In genomic region chr5:148615706-148616366, GRCm38 (mm10) we compare ENCODE assay signal across 8 mouse cellular contexts.
DNase-seq lines count a peak whose midpoint lies in the region; ATAC-seq and TF ChIP-seq lines count a peak whose summit lies in the region.

No protein-coding gene starts in this region.

- H3K9me3 ChIP-seq in heart, embryonic 12.5 days (replicated peaks), result peaks cover 9% of the 10 kb centered on the region; the same call in 1 of the 2 replicates
- H3K9me3 ChIP-seq in forebrain, embryonic 14.5 days (replicated peaks; ENCODE audit: control insufficient read depth, low read length), result 0 out of 2 replicates have a peak, but pooled peaks cover 2% of the 10 kb centered on the region
- H3K9me3 ChIP-seq in stomach, embryonic 15.5 days, result no peaks in the 10 kb centered on the region

- no peaks in the 10 kb centered on the region for H3K4me1 ChIP-seq in heart, embryonic 12.5 days (replicated peaks)
- no peaks in the 10 kb centered on the region for H3K4me1 ChIP-seq in cerebellum, adult 2 months (ENCODE audit: control insufficient read depth, insufficient read depth, low read length)
- H3K4me1 ChIP-seq in forebrain, embryonic 14.5 days (ENCODE audit: control insufficient read depth, insufficient read depth, low read length), result peaks cover 13% of the 10 kb centered on the region
- 0 out of 2 replicates have a peak, but pooled peaks cover 4% of the 10 kb centered on the region for H3K4me1 ChIP-seq in stomach, embryonic 15.5 days

- H3K36me3 ChIP-seq in heart, embryonic 12.5 days, result no peaks in the 10 kb centered on the region
- H3K36me3 ChIP-seq in forebrain, embryonic 14.5 days (ENCODE audit: control insufficient read depth, insufficient read depth, low read length), result no peaks in the 10 kb centered on the region
- no peaks in the 10 kb centered on the region for H3K36me3 ChIP-seq in stomach, embryonic 15.5 days

- intact Hi-C loops in heart, postnatal 25 days (cut with DNase I), result no loop called here

- no peak for TF ChIP-seq CTCF in cerebellum, adult 2 months (IDR thresholded peaks at IDR 0.05; ENCODE audit: borderline replicate concordance, insufficient read depth, low read depth, low read length)

- no peaks in the 10 kb centered on the region for H3K27me3 ChIP-seq in heart, embryonic 12.5 days (replicated peaks)
- H3K27me3 ChIP-seq in cerebellum, adult 2 months (ENCODE audit: control insufficient read depth, insufficient read depth, low read length), result no peaks in the 10 kb centered on the region
- H3K27me3 ChIP-seq in forebrain, embryonic 14.5 days (replicated peaks; ENCODE audit: control insufficient read depth, insufficient read depth, low read length), result no peaks in the 10 kb centered on the region
- H3K27me3 ChIP-seq in stomach, embryonic 15.5 days (replicated peaks), result no peaks in the 10 kb centered on the region

- no peak for TF ChIP-seq POLR2A in cerebellum, adult 2 months (IDR thresholded peaks at IDR 0.05; ENCODE audit: borderline replicate concordance, insufficient read depth, low read length)

- no peak for DNase-seq in heart, postnatal 25 days (ENCODE audit: low spot score)
- peak; percentile 17 to 25 for DNase-seq in cerebellum, adult 2 months
- peak; percentile 76 for DNase-seq in forebrain, embryonic 14.5 days (ENCODE audit: low spot score)
- peak; percentile 28 to 53 for DNase-seq in layer of hippocampus, postnatal 36 days
- DNase-seq in adrenal gland, postnatal 4 days (ENCODE audit: low spot score in 2 of 2), result no peak
- DNase-seq in adrenal gland, postnatal 10 days, result no peak

- H3K27ac ChIP-seq in heart, embryonic 12.5 days (ENCODE audit: poor library complexity, severe bottlenecking), result no peak overlapping the region
- H3K27ac ChIP-seq in cerebellum, adult 2 months (ENCODE audit: insufficient read depth, low read length), result no peak overlapping the region
- peak overlapping the region; percentile 66 for H3K27ac ChIP-seq in forebrain, embryonic 14.5 days (ENCODE audit: low read depth, low read length)
- H3K27ac ChIP-seq in stomach, embryonic 15.5 days, result no peak overlapping the region; the same call in 1 of the 2 replicates

- H3K4me3 ChIP-seq in heart, embryonic 12.5 days, result no peak overlapping the region
- no peak overlapping the region for H3K4me3 ChIP-seq in cerebellum, adult 2 months (replicated peaks; ENCODE audit: insufficient read depth, low read depth, low read length)
- H3K4me3 ChIP-seq in forebrain, embryonic 14.5 days (ENCODE audit: low read depth, low read length), result no peak overlapping the region
- no peak overlapping the region for H3K4me3 ChIP-seq in stomach, embryonic 15.5 days (replicated peaks)

- 56% methylated on average over 10 of the region's 10 CpGs for WGBS in heart, embryonic 12.5 days
- WGBS in cerebellum, adult 2 months, result 32% methylated on average over 10 of the region's 10 CpGs
- WGBS in forebrain, embryonic 14.5 days, result 36% methylated on average over 10 of the region's 10 CpGs
- 43% methylated on average over 10 of the region's 10 CpGs for WGBS in stomach, embryonic 15.5 days

- no peak overlapping the region for H3K4me2 ChIP-seq in heart, embryonic 12.5 days
- H3K4me2 ChIP-seq in forebrain, embryonic 14.5 days (ENCODE audit: low read length), result no peak overlapping the region
- H3K4me2 ChIP-seq in stomach, embryonic 15.5 days, result no peak overlapping the region

- no peak overlapping the region for H3K9ac ChIP-seq in heart, embryonic 12.5 days
- peak overlapping the region; percentile 29; the same call in 1 of the 2 replicates for H3K9ac ChIP-seq in forebrain, embryonic 14.5 days (ENCODE audit: low read length)
- H3K9ac ChIP-seq in stomach, embryonic 15.5 days, result no peak overlapping the region

- ATAC-seq in heart, embryonic 12.5 days (ENCODE audit: insufficient number of reproducible peaks, low FRiP score), result 0 out of 2 replicates have a peak, but pooled peaks have one; percentile 25
- ATAC-seq in forebrain, embryonic 14.5 days, result peak; percentile 76
- ATAC-seq in stomach, embryonic 15.5 days (ENCODE audit: insufficient read depth, low FRiP score, low read depth), result peak; percentile 70; the same call in 1 of the 2 replicates

Comparison
In these comparisons a context has a peak if more than half of its experiments do, and no peak if none do; other contexts are left out.
1. ATAC-seq: peak in every context shown above with its lines; median percentile 76 in forebrain, embryonic 14.5 days; 70 in stomach, embryonic 15.5 days; 25 in heart, embryonic 12.5 days.
2. DNase-seq: peak in cerebellum, adult 2 months (2 of 2), forebrain, embryonic 14.5 days (single experiment) and layer of hippocampus, postnatal 36 days (2 of 2); none in heart, postnatal 25 days (single experiment), adrenal gland, postnatal 4 days (0 of 2) and adrenal gland, postnatal 10 days (single experiment).